Mouse (Mus musculus): ENCODE data around the gene Clec2i.

Gene Clec2i

DNA sequence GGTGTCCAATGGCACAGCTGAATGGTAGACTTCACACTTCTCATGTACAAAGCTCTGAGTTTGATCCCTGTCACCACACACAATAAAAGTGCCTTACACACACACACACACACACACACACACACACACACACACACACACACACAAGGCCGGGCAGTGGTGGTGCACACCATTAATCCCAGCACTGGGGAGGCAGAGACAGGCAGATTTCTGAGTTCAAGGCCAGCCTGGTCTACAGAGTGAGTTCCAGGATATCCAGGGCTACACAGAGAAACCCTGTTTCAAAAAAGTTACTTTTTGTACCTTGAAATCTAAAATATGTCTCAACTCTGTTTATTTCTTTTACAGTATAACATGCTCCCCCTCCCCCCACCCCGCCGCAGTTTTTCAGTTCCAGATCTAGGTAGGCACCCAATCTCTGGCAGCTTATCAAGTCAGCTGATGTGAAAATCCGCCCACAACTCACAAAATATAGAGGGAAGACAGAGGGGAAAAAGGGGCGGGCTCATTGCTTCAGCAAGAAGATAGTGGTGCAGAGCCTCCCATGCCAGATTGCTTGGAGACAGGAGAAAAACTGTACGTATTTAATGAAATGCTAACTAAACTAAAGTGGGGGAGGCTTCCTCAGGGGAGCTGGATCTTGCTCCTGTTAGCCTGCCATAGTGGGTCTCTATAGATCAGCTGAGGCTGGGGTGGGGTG lies at the start of gene Clec2i:
Gene Clec2i (plus strand): TSS at position 498 of the 700 bp plus-strand sequence.
- in situ Hi-C loops (cut with MboI; ENCODE audit: unreplicated experiment in 2 of 2), result loop anchor here in 1 of 2 experiments (10.0 kb wide), 1 partner anchor 148 kb away; no protein-coding TSS in a partner anchor

DNA sequence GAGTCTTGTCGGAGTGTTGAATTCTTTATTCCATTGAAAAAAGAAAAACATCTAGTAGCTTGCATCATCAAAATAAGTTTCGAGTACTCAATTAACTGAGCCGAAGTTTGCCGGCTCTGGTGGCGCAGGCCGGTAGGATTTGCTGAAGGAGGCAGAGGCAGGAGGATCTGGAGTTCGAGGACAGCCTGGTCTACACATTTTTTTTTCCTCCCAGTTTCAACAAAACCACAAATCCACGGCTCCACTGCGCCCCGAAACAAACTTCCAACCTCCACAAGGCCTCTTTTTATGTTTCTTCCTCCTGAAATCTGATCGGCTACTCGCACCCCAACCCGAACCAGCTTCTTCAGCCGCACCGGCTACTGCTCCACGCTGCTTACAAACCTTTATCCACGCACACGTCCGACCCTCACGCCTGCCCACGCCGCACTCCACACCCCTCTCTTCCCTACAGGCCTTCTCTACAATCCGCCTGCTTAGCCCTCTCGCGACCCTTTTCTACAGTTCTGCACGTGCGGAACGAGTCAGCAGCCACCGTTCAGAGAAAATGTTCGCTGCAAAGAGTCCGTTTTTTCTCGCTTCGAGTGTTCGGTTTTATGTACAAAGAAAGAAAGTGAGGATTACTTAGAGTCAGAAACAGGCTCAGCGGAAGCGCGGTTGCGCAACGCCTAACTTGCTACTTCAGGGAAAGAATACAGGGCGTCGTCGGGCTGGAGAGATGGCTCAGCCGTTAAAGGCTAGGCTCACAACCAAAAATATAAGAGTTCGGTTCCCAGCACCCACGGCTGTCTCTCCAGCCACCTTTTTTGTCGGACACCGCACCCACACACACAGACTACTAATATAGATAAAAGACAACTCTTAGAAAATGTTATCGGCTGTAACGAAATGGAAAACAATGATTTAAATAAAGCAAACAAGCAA lies 48.8 kb upstream of the Clec2i start:
- in situ Hi-C loops (cut with MboI; ENCODE audit: unreplicated experiment in 2 of 2), result loop anchor here (5.0 to 25.0 kb wide), 4 partner anchors 236 to 699 kb away; partner anchors contain the start of genes Fkbp4 (in 2 of the 2), Gabarapl1 (in 1 of the 2), Olr1 (in 1 of the 2) and Tmem52b (in 1 of the 2)

DNA sequence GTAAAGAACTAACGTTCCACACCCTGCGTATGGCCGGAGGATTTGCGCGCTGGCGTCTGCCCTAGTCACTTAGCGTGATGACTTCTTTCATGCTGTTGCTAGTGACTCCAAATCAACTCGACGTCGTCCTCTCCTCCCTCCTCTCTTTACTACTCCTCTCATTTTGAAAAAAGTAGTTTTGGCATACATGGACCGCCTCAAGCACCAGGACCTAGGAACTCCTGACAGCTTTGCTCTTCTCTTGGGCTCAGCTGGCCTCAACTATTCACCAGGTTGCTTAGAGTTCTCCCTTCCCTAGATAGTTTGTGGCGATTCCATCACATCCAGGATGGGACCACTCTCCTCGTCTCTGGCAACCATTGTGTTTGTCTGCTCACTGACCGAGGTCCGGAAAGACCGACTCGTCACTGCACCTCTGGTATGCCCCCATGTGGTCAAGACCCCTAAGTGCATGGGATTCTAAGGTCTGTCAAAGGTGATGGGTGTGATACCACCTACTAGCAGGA lies 48.1 kb upstream of the Clec2i start:
- in situ Hi-C loops (cut with MboI; ENCODE audit: unreplicated experiment in 2 of 2), result loop anchor here (5.0 to 25.0 kb wide), 4 partner anchors 237 to 698 kb away; partner anchors contain the start of genes Fkbp4 (in 2 of the 2), Gabarapl1 (in 1 of the 2), Olr1 (in 1 of the 2) and Tmem52b (in 1 of the 2)

DNA sequence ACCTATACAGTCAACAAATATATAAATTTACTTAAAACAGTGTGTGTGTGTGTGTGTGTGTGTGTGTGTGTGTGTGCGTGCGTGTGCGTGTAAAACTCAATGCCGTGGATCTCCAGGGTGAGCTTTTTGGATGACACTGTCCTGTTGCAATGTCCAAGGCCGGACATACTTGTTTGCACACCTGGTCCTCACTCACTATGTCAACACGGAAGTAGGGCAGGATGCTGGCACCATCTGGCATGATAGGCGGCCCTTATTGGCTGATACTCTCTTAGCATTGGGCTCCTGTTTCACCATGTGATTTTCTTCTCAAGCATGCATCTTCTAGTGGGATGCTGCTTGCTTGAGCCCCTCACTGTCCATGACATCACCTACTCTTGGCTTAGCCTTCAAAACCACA lies 47.5 kb upstream of the Clec2i start:
- in situ Hi-C loops (cut with MboI; ENCODE audit: unreplicated experiment in 2 of 2), result loop anchor here (5.0 to 25.0 kb wide), 9 partner anchors 38 to 697 kb away; partner anchors contain the start of genes Fkbp4 (in 2 of the 2), Gabarapl1 (in 1 of the 2), Olr1 (in 1 of the 2) and Tmem52b (in 1 of the 2)

DNA sequence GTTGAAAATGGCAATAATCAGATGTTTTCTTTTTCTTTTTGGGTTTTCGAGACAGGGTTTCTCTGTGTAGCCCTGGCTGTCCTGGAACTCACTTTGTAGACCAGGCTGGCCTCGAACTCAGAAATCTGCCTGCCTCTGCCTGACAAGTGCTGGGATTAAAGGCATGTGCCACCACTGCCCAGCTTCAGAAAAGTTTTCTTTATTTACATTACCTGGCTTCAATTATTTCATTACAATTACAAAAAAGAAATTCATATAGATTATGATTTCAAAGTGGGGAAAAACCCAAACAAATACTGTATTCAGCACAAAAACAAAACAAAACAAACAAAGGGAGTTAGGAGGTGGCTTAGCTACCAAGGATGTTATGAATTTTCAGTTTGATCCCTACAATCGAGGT lies 46.7 kb upstream of the Clec2i start:
- in situ Hi-C loops (cut with MboI; ENCODE audit: unreplicated experiment in 2 of 2), result loop anchor here (5.0 to 25.0 kb wide), 8 partner anchors 38 to 697 kb away; partner anchors contain the start of genes Fkbp4 (in 2 of the 2), Gabarapl1 (in 1 of the 2), Olr1 (in 1 of the 2) and Tmem52b (in 1 of the 2)

DNA sequence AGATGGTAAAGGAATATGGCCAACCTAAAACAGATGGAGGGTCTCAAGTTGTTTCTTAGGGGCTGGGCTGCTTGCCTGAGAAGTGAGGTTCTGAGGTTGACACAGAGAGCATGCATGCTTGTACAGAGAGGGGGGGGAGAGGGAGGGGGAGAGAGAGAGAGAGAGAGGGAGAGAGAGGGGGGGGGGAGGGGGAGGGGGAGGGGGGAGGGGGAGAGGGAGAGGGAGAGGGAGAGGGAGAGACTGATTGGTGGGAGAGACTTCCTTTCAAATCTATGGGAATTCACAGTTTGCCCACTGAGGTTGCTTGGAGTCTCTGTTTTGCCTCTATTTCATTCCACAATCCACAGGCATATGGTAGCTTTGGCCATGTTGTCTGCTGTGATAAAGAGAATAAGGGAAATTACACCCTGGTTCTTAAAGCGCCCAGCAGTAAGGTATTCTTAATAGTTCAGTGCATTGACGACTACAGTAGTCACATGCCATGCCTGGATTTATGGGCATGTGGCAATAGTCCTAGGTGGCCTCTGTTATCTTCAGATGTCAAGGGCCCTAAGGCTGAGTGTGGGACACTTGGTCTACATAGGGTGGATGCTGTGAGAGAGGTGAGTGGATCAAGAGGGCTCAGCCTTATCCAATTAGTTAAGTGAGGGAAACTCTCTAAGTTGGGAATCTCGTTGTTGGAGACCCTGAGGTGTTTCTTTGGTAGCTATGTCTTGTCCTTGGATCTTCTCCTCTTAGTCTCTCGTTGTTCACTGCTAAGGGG lies 45.9 kb upstream of the Clec2i start:
- in situ Hi-C loops (cut with MboI; ENCODE audit: unreplicated experiment in 2 of 2), result loop anchor here (5.0 to 25.0 kb wide), 8 partner anchors 39 to 696 kb away; partner anchors contain the start of genes Fkbp4 (in 2 of the 2), Gabarapl1 (in 1 of the 2), Olr1 (in 1 of the 2) and Tmem52b (in 1 of the 2)

DNA sequence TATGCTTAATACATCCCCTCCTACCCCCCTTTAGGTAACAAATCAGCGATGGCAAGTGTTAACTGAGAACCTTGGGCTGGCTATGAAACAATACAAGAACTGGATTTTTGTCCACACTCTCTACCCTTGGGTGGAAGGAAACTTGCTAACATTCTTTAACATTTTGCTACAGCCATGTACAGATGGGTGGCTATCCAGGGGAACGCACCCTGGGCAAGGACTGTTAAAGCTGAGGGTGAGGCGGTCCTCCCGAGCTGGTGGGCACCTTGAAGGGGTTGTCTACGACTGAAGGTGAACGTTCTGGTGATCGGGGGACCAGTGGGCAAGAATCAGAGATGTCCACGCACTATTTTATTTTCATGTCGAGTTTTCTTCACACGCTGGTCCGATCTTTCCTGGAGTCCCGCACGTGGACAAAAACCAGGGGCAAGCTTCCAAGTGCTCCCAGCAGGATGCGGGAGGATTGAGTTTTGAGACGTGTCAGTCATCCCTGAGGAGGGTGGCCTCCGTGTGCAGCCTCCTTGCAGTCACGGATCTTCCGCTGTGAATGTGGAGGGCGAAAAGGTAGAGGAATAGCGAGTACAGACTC lies 44.9 kb upstream of the Clec2i start:
- in situ Hi-C loops (cut with MboI; ENCODE audit: unreplicated experiment in 2 of 2), result loop anchor here (5.0 to 25.0 kb wide), 8 partner anchors 40 to 695 kb away; partner anchors contain the start of genes Fkbp4 (in 2 of the 2), Gabarapl1 (in 1 of the 2), Olr1 (in 1 of the 2) and Tmem52b (in 1 of the 2)

DNA sequence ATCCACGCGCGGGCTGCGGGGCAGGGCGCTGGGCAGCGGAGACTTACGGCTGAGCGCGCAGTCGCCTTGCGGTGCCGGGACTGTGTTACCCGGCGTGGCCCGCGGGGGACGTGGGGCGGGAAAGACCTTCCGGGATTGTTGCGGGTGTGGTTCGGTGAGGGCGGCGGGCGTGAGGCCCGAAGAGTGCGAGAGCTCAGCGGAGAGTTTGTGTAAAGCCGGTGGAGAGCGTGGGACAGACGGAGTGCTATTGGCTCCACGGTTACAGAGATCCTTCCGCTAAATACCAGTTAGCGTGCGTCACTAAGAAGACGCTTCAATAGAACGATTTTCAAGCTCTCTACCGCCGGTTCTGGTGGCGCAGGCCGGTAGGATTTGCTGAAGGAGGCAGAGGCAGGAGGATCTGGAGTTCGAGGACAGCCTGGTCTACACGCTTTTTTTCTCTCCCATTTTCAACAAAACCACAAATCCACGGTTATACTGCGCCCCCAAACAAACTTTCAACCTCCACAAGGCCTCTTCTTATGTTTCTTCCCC lies 44.4 kb upstream of the Clec2i start:
- in situ Hi-C loops (cut with MboI; ENCODE audit: unreplicated experiment in 2 of 2), result loop anchor here (5.0 to 25.0 kb wide), 8 partner anchors 41 to 694 kb away; partner anchors contain the start of genes Fkbp4 (in 2 of the 2), Gabarapl1 (in 1 of the 2), Olr1 (in 1 of the 2) and Tmem52b (in 1 of the 2)

DNA sequence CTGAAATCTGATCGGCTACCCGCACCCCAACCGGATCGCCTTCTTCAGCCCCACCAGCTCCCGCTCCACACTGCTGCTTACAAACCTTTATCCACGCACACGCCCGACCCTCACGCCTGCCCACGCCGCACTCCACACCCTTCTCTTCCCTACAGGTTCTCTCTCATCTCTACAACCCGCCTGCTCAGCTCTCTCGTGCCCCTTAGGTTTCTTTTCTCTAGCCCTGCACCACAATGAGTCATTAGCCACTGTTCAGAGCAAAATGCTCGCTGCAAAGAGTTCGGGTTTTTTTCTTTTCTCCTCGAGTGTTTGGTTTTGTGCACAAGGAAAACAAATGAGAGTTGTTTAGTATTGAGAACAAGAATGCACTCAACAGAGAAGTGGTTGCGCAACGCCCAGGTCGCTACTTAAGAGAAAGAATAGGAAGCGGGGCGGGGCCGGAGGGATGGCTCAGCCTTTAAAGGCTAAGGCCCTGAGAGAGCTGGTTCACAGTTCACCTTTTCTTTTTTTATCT lies 43.9 kb upstream of the Clec2i start:
- in situ Hi-C loops (cut with MboI; ENCODE audit: unreplicated experiment in 2 of 2), result loop anchor here (5.0 to 25.0 kb wide), 8 partner anchors 41 to 694 kb away; partner anchors contain the start of genes Fkbp4 (in 2 of the 2), Gabarapl1 (in 1 of the 2), Olr1 (in 1 of the 2) and Tmem52b (in 1 of the 2)

DNA sequence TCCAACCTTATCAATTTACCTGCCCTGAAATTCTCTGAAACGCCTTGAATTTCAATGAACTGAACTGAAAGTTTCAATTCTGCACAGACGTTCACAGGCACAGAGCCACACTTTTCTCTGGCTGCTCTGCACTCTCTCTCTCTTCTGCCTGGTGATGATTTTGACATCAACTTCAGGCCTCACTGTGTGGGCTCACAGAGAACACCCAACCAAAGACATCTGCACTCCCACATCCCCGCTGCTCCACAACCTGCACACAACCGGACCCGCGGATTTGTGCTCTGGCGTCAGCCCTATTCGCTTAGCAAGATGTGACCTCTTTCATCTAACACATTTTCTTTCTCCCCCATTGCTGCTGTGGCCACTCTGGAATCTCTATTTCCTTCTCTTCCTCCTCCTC lies 43.3 kb upstream of the Clec2i start:
- in situ Hi-C loops (cut with MboI; ENCODE audit: unreplicated experiment in 2 of 2), result loop anchor here (5.0 to 25.0 kb wide), 8 partner anchors 42 to 693 kb away; partner anchors contain the start of genes Fkbp4 (in 2 of the 2), Gabarapl1 (in 1 of the 2), Olr1 (in 1 of the 2) and Tmem52b (in 1 of the 2)

DNA sequence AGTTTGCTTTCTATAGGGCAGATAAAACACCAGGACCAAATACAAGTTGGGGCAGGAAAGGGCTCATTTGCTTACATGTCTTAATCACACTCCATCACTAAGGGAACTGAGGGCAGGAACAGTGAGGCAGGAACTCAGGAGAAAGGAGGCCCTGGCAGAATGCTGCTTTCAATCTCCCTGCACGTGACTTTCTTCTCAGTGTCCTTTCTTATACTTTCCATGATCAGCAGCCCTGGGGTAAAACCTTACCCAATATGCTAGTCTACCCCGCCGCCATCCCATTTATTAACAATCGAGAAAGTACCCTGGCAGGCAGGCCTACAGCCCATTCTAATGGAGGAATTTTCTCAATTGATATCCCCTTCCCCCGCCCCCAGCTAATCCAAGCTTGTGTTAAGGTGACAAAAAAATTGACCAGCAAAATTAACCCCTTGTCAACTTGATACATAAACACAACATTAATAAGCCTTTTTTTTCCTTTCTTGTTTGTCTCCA lies 42.8 kb upstream of the Clec2i start:
- in situ Hi-C loops (cut with MboI; ENCODE audit: unreplicated experiment in 2 of 2), result loop anchor here (5.0 to 25.0 kb wide), 9 partner anchors 42 to 693 kb away; partner anchors contain the start of genes Fkbp4 (in 2 of the 2), Gabarapl1 (in 1 of the 2), Olr1 (in 1 of the 2) and Tmem52b (in 1 of the 2)

DNA sequence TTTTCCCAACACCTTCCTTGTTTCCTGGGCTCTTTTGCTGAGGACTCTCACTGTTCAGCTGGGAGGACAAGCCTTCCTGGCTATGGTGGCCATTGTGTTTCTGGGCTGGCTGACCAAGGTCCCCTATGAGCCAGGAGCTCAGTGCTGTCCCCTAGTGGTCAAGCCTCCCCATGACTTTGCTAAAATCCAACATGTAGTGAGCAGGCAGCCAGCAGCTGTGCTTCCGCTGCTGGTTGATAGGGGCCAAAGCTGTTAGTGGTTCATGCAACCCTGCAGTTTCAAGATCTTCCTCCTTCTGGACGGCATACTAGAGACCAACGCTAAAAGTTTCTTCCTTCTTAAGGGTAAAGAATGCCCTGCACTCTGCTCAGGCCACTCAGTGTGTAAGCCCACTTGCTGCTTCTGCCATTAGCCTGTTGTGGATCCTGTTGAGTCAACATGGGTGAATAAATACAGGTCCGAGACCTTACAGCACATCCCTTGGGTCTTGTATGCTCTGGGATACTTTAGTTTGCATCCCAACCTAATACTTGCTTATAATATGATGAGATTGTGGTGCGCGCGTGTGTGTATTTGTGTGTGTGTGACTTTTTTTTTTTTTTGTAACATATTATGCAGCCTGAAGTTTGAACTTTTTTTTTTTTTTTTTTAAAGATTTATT lies 41.9 kb upstream of the Clec2i start:
- in situ Hi-C loops (cut with MboI; ENCODE audit: unreplicated experiment in 2 of 2), result loop anchor here (5.0 to 25.0 kb wide), 5 partner anchors 192 to 692 kb away; partner anchors contain the start of genes Fkbp4 (in 2 of the 2), Gabarapl1 (in 1 of the 2), Olr1 (in 1 of the 2) and Tmem52b (in 1 of the 2)

DNA sequence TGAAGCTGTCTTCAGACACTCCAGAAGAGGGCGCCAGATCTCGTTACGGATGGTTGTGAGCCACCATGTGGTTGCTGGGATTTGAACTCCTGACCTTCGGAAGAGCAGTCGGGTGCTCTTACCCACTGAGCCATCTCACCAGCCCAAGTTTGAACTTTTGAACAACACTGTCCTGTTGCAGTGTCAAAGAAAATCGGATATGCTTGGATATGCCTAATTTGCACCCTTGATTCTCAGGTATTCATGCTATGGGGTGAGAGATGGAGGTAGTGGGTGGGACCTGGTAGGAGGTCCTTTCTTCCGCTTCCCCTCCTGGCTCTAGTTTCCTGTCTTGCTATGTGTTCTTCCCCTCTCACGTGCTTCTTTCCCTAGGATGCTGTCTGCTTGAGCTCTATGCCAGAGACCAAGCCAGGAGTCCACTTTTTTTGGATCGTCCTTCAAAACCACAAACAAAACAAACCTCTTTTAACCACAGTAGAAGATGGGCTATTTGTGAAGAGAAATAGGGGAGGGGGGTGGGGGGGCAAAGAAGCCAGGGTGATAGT lies 41.3 kb upstream of the Clec2i start:
- in situ Hi-C loops (cut with MboI; ENCODE audit: unreplicated experiment in 2 of 2), result loop anchor here (5.0 to 25.0 kb wide), 5 partner anchors 191 to 691 kb away; partner anchors contain the start of genes Fkbp4 (in 2 of the 2), Gabarapl1 (in 1 of the 2), Olr1 (in 1 of the 2) and Tmem52b (in 1 of the 2)

DNA sequence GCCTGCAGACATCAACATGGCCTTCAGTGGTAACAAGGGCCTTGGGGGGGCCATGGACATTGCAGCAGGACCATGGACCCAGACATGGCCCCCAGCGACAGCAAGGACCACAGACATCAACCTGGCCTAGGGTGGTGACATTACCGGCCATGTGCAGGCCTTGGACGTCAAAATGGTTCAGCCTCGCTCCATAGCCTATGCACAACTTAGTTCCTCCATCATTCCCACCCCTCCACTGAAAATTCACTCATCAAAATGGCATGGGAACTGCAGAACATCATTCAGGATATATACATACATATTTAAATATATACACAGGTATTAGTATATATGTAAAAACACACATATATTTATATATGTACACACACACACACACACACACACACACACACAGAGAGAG lies 40.0 kb upstream of the Clec2i start:
- in situ Hi-C loops (cut with MboI; ENCODE audit: unreplicated experiment in 2 of 2), result loop anchor here (5.0 to 25.0 kb wide), 5 partner anchors 190 to 690 kb away; partner anchors contain the start of genes Fkbp4 (in 2 of the 2), Gabarapl1 (in 1 of the 2), Olr1 (in 1 of the 2) and Tmem52b (in 1 of the 2)

DNA sequence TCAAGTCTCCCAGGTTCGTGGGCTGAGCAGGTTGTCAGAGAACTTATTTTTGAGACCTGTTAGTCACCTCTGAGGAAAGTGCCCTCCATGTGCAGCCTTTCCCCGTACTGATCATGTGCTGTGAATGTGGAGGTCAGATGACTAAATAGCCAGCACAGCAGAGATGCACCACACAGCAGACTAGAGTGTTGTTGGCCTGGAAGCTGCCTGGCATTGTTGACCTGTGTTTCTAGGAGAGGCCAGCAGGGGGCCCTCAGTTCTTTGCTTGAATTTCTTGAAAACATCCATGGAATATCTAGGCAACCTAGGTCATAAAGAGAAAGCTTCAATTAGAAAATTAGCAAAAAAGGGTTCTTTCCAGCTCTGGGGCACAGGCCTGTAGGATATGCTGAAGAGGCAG lies 37.5 kb upstream of the Clec2i start:
- in situ Hi-C loops (cut with MboI; ENCODE audit: unreplicated experiment in 2 of 2), result loop anchor here (5.0 to 25.0 kb wide), 9 partner anchors 185 to 687 kb away; partner anchors contain the start of genes Fkbp4 (in 2 of the 2), Clec2d (in 1 of the 2), Gabarapl1 (in 1 of the 2) and Olr1 (in 1 of the 2)

DNA sequence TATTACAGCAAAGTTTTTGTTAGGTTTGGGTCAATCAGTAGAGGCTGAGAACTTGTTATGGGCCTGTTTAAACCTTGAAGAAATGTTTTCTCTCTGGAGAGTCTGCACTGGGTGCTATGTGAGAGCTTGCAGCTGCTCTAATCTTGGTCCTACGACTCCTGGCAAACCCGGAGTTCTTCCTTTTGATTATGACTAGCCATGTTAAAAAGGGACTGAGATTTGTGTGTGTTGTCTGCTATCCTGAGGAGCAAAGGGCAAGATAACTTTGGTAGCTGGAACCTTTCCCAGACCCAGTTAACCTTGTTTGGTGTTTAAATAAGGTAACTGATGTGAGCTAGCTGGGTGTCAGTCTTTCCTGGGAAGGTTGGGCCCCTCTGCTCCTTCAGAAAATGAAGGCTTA lies 36.7 kb upstream of the Clec2i start:
- in situ Hi-C loops (cut with MboI; ENCODE audit: unreplicated experiment in 2 of 2), result loop anchor here (5.0 to 10.0 kb wide), 4 partner anchors 184 to 397 kb away; partner anchors contain the start of gene Clec2d (in 1 of the 2)
